Mouse (Mus musculus) B cell, adult 2 months (primary cell): ENCODE data around the gene Dlg2.

Experiments used
- DNase-seq, 2 experiments: peaks; one replicate each; pipeline ENCODE4 v3.0.0; 2022

Dlg2 gene

GRCm38 (mm10) chr7:91591261-91592170 is 1115.0 kb downstream of the Dlg2 start:
- no peak for DNase-seq

DNA sequence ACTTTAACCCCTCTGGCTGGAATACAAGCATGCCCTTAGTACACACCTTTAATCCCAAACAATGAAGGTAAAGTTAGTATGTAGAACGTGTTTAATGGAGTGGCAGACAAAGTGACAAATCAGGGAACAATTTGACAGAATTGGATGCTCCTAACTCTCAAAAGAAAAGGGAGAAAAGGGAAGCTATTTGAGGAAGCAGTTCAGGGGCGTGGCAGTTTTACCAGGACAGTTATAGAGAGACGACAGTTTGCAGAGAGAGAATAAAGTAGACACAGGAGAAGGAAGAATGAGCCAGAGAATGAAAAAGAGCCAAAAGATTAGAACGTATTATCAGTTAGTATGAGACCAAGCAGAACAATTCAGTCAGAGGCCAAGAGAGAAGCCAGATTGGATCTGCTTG is 1122.1 kb downstream of the Dlg2 start:
- DNase-seq: no peak

GRCm38 (mm10) chr7:91601307-91601706 is 1124.8 kb downstream of the Dlg2 start:
- no peak for DNase-seq

DNA sequence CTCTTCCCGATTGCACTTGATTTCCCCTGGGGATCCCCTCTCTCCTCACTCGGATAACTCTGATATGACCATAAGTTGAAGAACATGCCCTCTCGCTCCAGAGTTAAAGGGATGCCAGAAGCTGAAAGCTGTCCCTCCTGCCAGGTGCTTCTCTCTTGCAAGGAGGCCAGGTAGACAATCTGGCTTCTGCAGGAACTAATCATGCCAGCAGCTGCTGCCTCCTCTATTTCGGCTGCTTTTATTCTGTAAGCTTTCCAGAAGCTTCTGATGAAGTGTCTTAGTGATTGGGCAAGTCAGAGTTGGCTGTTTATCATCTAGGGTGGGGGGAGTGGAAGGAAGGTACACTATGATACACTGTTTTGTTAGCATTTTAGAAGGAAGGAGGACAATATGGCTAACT is 1127.1 kb downstream of the Dlg2 start:
- no peak for DNase-seq

GRCm38 (mm10) chr7:91653033-91653432 is 1176.6 kb downstream of the Dlg2 start:
- DNase-seq: no peak

DNA sequence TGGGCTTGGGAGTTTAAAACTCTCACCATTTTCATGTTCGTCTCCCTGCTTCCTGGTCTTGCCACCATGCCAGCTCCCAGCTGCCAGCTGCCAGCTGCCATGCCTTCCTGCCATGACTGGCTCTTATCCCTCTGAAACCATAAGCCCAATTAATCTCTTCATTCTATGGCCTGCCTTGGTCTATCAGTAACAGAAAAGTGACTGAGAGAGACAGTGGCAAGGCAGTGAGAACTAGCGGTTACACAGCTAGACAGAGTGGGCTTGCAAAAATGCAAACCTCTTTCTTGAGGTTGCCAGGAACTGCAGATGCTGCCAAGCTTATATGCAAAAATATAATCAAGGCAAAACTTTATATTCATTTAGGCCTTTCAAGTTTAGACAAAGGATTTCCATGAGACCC is 1183.0 kb downstream of the Dlg2 start:
- no peak for DNase-seq

GRCm38 (mm10) chr7:91672236-91673017 is 1196.0 kb downstream of the Dlg2 start:
- no peak for DNase-seq

DNA sequence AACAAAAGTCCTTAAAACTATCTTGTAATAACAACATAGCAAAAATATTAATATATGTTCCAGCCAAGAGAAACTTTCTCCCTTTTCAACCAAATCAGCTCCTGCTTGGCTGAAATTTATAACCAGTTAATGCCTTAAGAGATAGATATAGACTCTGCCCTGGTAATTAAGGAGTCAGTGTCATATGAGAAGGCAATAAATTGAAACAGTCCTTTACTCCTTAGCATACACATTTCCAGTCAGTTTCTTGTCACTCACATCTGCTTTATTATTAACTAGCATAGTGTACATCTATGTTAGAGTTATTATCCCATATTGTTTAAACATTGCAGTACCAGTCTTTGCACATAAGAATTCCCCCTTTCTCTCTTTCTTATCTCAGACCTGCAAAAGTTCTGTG is 1197.9 kb downstream of the Dlg2 start:
- DNase-seq: no peak

- DNase-seq: no peak
Observed at GRCm38 (mm10) chr7:91677934-91678333, 1201.5 kb downstream of the Dlg2 start.

- DNase-seq: no peak
Observed at GRCm38 (mm10) chr7:91687930-91688329, 1211.5 kb downstream of the Dlg2 start.

GRCm38 (mm10) chr7:91689829-91690228 is 1213.4 kb downstream of the Dlg2 start:
- no peak for DNase-seq

DNA sequence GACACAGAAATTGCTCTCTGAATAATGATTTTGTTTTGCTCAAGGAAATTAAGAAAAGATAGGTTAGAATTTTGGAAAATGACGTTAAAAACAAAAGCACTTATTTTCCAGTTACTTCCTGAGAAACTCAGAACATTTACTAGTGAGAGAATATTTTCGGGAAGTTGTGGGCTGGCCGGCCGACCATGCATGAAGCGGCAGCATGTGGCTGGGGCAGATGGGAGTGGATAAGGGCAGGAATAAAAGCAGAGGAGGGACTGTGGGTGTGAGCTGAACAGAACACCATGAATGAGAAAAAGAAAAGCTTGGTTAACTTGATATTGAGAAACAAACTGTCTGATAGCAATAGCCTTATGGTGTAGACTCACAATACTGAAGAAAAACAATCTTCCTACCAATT is 1233.4 kb downstream of the Dlg2 start:
- no peak for DNase-seq

- DNase-seq: no peak
Observed at GRCm38 (mm10) chr7:91711184-91711583, 1234.7 kb downstream of the Dlg2 start.

DNA sequence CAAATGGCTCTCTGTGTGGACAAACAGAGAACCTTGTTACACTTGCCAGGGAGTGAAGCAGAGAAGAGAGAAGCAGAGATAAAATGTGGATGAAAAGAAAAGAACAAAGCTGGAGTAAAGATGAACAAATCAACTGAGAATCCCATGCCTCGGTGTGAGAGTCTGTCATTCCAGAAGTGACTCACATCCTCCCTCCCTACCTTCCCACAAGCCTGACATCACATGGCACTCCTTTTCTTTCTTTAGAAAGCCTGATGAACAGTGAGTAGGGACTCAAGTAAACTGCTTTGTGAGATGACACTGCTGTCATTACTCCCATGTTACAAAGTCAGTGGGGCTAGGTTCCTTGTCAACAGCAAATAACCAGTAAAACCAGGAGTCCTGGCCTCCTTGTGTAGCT is 1239.3 kb downstream of the Dlg2 start:
- DNase-seq: no peak

DNA sequence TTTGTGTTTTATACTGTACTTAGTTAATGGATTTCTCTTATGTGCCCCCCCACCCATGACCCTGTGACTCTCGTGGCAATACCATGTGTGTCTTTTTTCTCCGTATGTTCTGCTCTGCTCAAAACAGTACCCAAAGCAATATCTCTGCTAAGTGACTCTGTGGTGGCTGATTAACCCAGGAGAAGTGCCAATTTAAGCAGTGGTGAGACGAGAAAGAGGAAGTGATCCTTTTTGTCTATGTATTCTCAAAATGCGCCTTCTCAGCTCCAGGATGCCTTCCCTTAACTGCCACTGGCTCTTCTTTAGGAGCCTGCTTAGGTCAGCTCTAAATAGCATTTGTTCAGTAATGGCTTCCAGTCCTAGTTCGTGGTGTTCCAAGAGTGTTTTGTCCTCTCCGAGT is 1240.2 kb downstream of the Dlg2 start:
- DNase-seq: peak; percentile 1 to 2

- no peak for DNase-seq
Observed at GRCm38 (mm10) chr7:91720318-91720717, 1243.8 kb downstream of the Dlg2 start.

- no peak for DNase-seq
Observed at GRCm38 (mm10) chr7:91724397-91724796, 1247.9 kb downstream of the Dlg2 start.

DNA sequence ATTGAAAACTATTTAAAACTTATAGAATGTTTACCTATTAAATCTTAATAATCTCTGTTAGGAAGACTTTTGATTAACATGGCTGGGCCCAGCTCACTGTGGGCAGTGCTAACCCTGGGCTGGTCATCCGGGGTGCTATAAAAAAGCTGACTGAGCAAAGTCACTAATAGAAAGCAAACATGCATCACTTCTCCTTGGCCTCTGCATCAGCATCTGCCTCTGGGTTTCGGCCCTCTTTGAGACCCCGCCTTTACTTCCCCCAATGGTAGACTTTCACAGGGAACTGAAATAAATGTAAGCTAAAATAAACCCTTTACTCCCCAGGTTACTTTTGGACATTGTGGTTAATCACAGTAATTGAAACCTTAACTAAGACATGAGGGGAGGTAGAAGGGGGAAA is 1264.3 kb downstream of the Dlg2 start:
- no peak for DNase-seq

DNA sequence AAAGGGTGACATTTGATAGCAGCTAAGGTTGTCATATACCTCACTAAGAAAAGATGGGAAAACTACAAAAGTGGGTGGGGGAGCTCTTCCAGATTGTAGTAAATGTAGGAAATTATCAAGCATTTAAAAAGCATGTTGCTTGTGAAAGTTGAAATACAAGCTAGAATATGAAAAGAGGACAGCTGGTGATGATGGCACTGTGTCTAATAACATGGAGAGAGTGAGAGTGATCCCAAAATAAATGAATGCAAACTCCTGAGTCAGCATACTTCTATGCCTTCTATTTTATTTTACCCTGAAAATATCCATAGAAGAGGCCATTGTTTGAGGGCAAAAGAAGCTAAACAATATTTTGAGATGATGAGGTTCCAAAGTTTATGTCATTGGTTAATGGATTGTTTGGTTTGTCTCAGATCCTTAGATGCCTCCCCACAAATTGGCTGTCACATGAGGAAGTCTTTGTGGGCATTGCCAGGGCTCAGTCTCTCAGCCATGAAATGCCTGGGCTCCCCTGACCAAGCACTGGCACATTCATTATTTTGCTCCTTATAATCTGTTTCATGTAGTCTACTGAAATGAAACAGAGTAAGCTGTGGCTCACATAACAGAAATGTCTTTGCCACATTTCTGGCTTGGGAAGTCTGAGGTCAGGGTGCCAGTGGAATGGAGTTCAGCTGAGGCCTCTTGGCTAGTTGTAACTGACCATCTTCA is 1276.8 kb downstream of the Dlg2 start:
- no peak for DNase-seq

DNA sequence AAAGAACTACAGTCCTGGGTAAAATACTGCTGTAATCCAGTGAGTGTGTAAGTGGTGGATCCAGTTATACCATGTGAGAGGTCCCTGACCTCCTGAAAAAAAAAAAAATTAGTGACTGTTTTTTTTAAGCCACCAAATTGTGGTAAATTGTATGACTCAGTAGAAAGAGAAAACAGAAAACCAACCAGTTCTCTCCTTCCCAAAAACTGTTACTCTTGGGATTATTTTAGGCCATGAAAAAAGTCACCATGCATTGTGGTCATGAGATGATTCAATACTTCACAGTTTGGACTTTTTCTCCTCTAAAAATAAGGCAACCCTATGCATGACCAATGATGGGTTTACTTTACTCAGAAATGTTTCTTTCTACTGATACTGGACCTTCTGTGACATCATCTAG is 1291.2 kb downstream of the Dlg2 start:
- no peak for DNase-seq

GRCm38 (mm10) chr7:91778673-91779072 is 1302.2 kb downstream of the Dlg2 start:
- no peak for DNase-seq

- no peak for DNase-seq
Observed at GRCm38 (mm10) chr7:91784617-91785016, 1308.1 kb downstream of the Dlg2 start.

DNA sequence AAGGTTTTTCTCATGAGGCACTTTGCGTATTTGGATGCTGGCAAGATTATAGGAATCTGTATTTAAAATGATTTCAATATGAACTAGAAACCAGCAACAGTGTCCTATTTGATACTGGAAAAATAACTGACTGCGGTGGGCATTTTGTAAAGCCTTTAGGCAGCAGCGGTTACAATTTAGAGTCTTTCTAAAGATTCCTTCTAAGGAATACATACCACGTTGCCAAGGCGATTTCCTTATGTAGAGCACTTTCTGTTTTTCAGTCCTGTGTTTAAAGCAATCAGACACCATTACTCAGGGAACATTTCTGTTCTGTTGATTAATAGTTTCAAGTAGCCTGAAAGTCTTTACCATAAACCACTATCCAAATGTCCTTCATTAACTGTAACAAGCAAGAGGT is 1309.0 kb downstream of the Dlg2 start:
- DNase-seq: no peak

- DNase-seq: no peak
Observed at GRCm38 (mm10) chr7:91785871-91786270, 1309.4 kb downstream of the Dlg2 start.
